Mouse (Mus musculus) forebrain, postnatal 0 days (tissue): ENCODE results near the gene Ano2. TPM values are rescaled to one million over a fixed set of nuclear protein-coding genes. Genes with fewer than 3 reads are reported as not detected.

Experiments
- ATAC-seq: fragments of 200-750 bp; cut with Nextera tagmentation; 2 replicates; pipeline ENCODE4 v1.8.0; 2017; ENCODE audit warnings: mild to moderate bottlenecking, moderate library complexity
- DNase-seq: peaks from one replicate; pipeline ENCODE4 v3.0.0-alpha.2; 2015
- H3K27ac ChIP-seq: fragments of 300-500 bp; sonication (generic); 2 replicates; pipeline ENCODE4 v1.5.1; 2014; ENCODE audit warnings: low read depth, mild to moderate bottlenecking, antibody characterized with exemption, low read length, moderate library complexity, mixed read lengths
- H3K27me3 ChIP-seq: fragments of 300-500 bp; sonication (generic); 2 replicates; pipeline ENCODE4 v1.6.1; 2014; ENCODE audit warnings: mild to moderate bottlenecking, low read length, mixed read lengths; ENCODE audit not compliant: insufficient read depth
- H3K36me3 ChIP-seq: fragments of 300-500 bp; sonication (generic); 2 replicates; pipeline ENCODE4 v1.6.1; 2014; ENCODE audit warnings: mild to moderate bottlenecking, moderate library complexity; ENCODE audit not compliant: insufficient read depth
- H3K4me1 ChIP-seq: fragments of 300-500 bp; sonication (generic); 2 replicates; pipeline ENCODE4 v1.6.1; 2014; ENCODE audit warnings: antibody characterized with exemption; ENCODE audit not compliant: insufficient read depth
- H3K4me2 ChIP-seq: fragments of 300-500 bp; sonication (generic); 2 replicates; pipeline ENCODE4 v1.6.1; 2014; ENCODE audit warnings: low read depth, mild to moderate bottlenecking, moderate library complexity
- H3K4me3 ChIP-seq: fragments of 300-500 bp; sonication (generic); 2 replicates; pipeline ENCODE4 v1.5.1; 2014; ENCODE audit warnings: low read depth, low read length, mixed read lengths
- H3K9ac ChIP-seq: fragments of 300-500 bp; sonication (generic); 2 replicates; pipeline ENCODE4 v1.6.1; 2014; ENCODE audit warnings: mild to moderate bottlenecking
- H3K9me3 ChIP-seq: fragments of 300-500 bp; sonication (generic); 2 replicates; pipeline ENCODE4 v1.6.1; 2016; ENCODE audit warnings: low read length
- CTCF ChIP-seq: sonication (generic); IDR thresholded peaks from 2 replicates; pipeline ENCODE4 v1.5.1; 2016; ENCODE audit warnings: antibody characterized with exemption, control low read depth, low read depth
- WGBS: fragments of 180-500 bp; shearing (Covaris S2); extraction: QIAGEN DNeasy Blood & Tissue Kit; methylation state at CpG from one replicate; pipeline ENCODE4 v1.1.7; 2014; 5-methylcytosine and 5-hydroxymethylcytosine counted together
- polyA plus RNA-seq: library from polyadenylated mRNA; unstranded; fragments of >200 nt; fragmentation: Nextera tagmentation; extraction: Ambion mirVana; gene quantifications from 2 replicates; pipeline ENCODE4 v1.2.1, GENCODE M21; 2015
- total RNA-seq: library from RNA; depleted of rRNA; stranded (reverse); fragments of >200 nt; gene quantifications from 2 replicates; pipeline ENCODE4 v1.2.3, GENCODE M21; 2014

Ano2 gene
- total and polyA plus RNA-seq, 2 experiments from 2014 or later: 0.82 to 5.5 TPM

- no peaks in the 10 kb centered on the region for H3K36me3 ChIP-seq
- ATAC-seq (no peak), DNase-seq (no peak)
- no peak overlapping the region for H3K4me3 ChIP-seq
- no peaks in the 10 kb centered on the region for H3K27me3 ChIP-seq
- no peak overlapping the region for H3K27ac ChIP-seq
- no peak overlapping the region for H3K4me2 ChIP-seq
- H3K9ac ChIP-seq: no peak overlapping the region
- H3K4me1 ChIP-seq: no peaks in the 10 kb centered on the region
- no peak for TF ChIP-seq CTCF
- 81% methylated on average over 5 of the region's 5 CpGs for WGBS
- H3K9me3 ChIP-seq: no peaks in the 10 kb centered on the region
These were observed 86.1 kb downstream of the Ano2 start for GRCm38 (mm10) chr6:125776291-125776690.

- Histone ChIP-seq H3K27ac (no peak overlapping the region), H3K9me3 (no peaks in the 10 kb centered on the region), H3K9ac (no peak overlapping the region), H3K4me1 (no peaks in the 10 kb centered on the region), H3K27me3 (no peaks in the 10 kb centered on the region), H3K36me3 (no peaks in the 10 kb centered on the region), H3K4me3 (no peak overlapping the region), H3K4me2 (no peak overlapping the region)
- no peak for DNase-seq
- no peak for ATAC-seq
- no peak for TF ChIP-seq CTCF
- 81% methylated on average over 8 of the region's 8 CpGs for WGBS
These were observed 112.7 kb downstream of the Ano2 start for GRCm38 (mm10) chr6:125802954-125803353.

- DNase-seq: no peak
- Histone ChIP-seq H3K9me3 (no peaks in the 10 kb centered on the region), H3K27me3 (no peaks in the 10 kb centered on the region), H3K4me3 (no peak overlapping the region), H3K9ac (no peak overlapping the region), H3K4me1 (no peaks in the 10 kb centered on the region), H3K4me2 (no peak overlapping the region), H3K27ac (no peak overlapping the region), H3K36me3 (no peaks in the 10 kb centered on the region)
- no peak for TF ChIP-seq CTCF
- ATAC-seq: no peak; the same call in 1 of the 2 replicates
- 35% methylated on average over 20 of the region's 20 CpGs for WGBS
These were observed 113.3 kb downstream of the Ano2 start for GRCm38 (mm10) chr6:125803364-125804011.

GRCm38 (mm10) chr6:125808996-125809649 lies 118.9 kb downstream of the Ano2 start:
- no peak for DNase-seq
- no peak for TF ChIP-seq CTCF
- Histone ChIP-seq H3K4me2 (no peak overlapping the region), H3K36me3 (no peaks in the 10 kb centered on the region), H3K4me3 (no peak overlapping the region), H3K27ac (no peak overlapping the region), H3K27me3 (no peaks in the 10 kb centered on the region), H3K9me3 (no peaks in the 10 kb centered on the region), H3K9ac (no peak overlapping the region), H3K4me1 (no peaks in the 10 kb centered on the region)
- ATAC-seq: no peak
- WGBS: 83% methylated on average over 9 of the region's 9 CpGs

- Histone ChIP-seq H3K27me3 (no peaks in the 10 kb centered on the region), H3K27ac (no peak overlapping the region), H3K9ac (no peak overlapping the region), H3K4me3 (no peak overlapping the region), H3K4me2 (no peak overlapping the region), H3K4me1 (no peaks in the 10 kb centered on the region), H3K9me3 (no peaks in the 10 kb centered on the region), H3K36me3 (no peaks in the 10 kb centered on the region)
- no peak for TF ChIP-seq CTCF
- WGBS: 37% methylated on average over 2 of the region's 2 CpGs
- DNase-seq: no peak
- ATAC-seq: no peak
These were observed 121.2 kb downstream of the Ano2 start for GRCm38 (mm10) chr6:125811395-125811794.

GRCm38 (mm10) chr6:125838121-125838520 lies 147.9 kb downstream of the Ano2 start:
- Histone ChIP-seq H3K4me1 (no peaks in the 10 kb centered on the region), H3K4me2 (no peak overlapping the region), H3K36me3 (no peaks in the 10 kb centered on the region), H3K27ac (no peak overlapping the region), H3K4me3 (no peak overlapping the region), H3K9me3 (0 out of 2 replicates have a peak, but pooled peaks cover 2% of the 10 kb centered on the region), H3K9ac (no peak overlapping the region), H3K27me3 (no peaks in the 10 kb centered on the region)
- no peak for TF ChIP-seq CTCF
- 68% methylated on average over 4 of the region's 4 CpGs for WGBS
- ATAC-seq: no peak
- no peak for DNase-seq

GRCm38 (mm10) chr6:125841284-125841683 lies 151.1 kb downstream of the Ano2 start:
- no peak overlapping the region for H3K4me2 ChIP-seq
- no peak overlapping the region for H3K27ac ChIP-seq
- H3K4me3 ChIP-seq: no peak overlapping the region
- no peaks in the 10 kb centered on the region for H3K27me3 ChIP-seq
- no peaks in the 10 kb centered on the region for H3K4me1 ChIP-seq
- ATAC-seq (no peak), DNase-seq (no peak)
- no peak overlapping the region for H3K9ac ChIP-seq
- no peaks in the 10 kb centered on the region for H3K36me3 ChIP-seq
- 87% methylated on average over 3 of the region's 3 CpGs for WGBS
- H3K9me3 ChIP-seq: 0 out of 2 replicates have a peak, but pooled peaks cover 8% of the 10 kb centered on the region
- TF ChIP-seq CTCF: no peak
